Mouse (Mus musculus) hindbrain, embryonic 14.5 days (tissue): ENCODE measurements around the gene Mical1. TPM values are rescaled to one million over a fixed set of nuclear protein-coding genes. Genes with fewer than 3 reads are reported as not detected.

Experiments
- ATAC-seq: fragments of 200-750 bp; cut with Nextera tagmentation; 2 replicates; pipeline ENCODE4 v1.8.0; 2017; ENCODE audit warnings: moderate number of reproducible peaks, mild to moderate bottlenecking, moderate TSS enrichment, moderate library complexity; ENCODE audit not compliant: low FRiP score
- DNase-seq: peaks from one replicate; pipeline ENCODE4 v3.0.0-alpha.2; 2015; ENCODE audit warnings: low spot score
- H3K27ac ChIP-seq: fragments of 300-500 bp; sonication (generic); 2 replicates; pipeline ENCODE4 v1.5.1; 2014; ENCODE audit warnings: mild to moderate bottlenecking, moderate library complexity
- H3K27me3 ChIP-seq: fragments of 300-500 bp; sonication (generic); 2 replicates; pipeline ENCODE4 v1.6.1; 2014; ENCODE audit warnings: mild to moderate bottlenecking, low read length, mixed read lengths; ENCODE audit not compliant: control insufficient read depth, insufficient read depth
- H3K36me3 ChIP-seq: fragments of 300-500 bp; sonication (generic); replicated peaks from 2 replicates; pipeline ENCODE4 v1.6.1; 2014; ENCODE audit not compliant: control insufficient read depth, insufficient read depth
- H3K4me1 ChIP-seq: fragments of 300-500 bp; sonication (generic); replicated peaks from 2 replicates; pipeline ENCODE4 v1.6.1; 2014; ENCODE audit warnings: antibody characterized with exemption, low read length, mixed read lengths; ENCODE audit not compliant: control insufficient read depth, insufficient read depth
- H3K4me2 ChIP-seq: fragments of 300-500 bp; sonication (generic); replicated peaks from 2 replicates; pipeline ENCODE4 v1.6.1; 2014; ENCODE audit warnings: mild to moderate bottlenecking, moderate library complexity
- H3K4me3 ChIP-seq: fragments of 300-500 bp; sonication (generic); replicated peaks from 2 replicates; pipeline ENCODE4 v1.5.1; 2014; ENCODE audit warnings: mild to moderate bottlenecking, low read length
- H3K9ac ChIP-seq: fragments of 300-500 bp; sonication (generic); 2 replicates; pipeline ENCODE4 v1.6.1; 2014
- H3K9me3 ChIP-seq: fragments of 300-500 bp; sonication (generic); 2 replicates; pipeline ENCODE4 v1.6.1; 2016; ENCODE audit warnings: low read length; ENCODE audit not compliant: control insufficient read depth
- WGBS: fragments of 180-500 bp; shearing (Covaris S2); extraction: QIAGEN DNeasy Blood & Tissue Kit; methylation state at CpG from one replicate; pipeline ENCODE4 v1.1.7; 2014; 5-methylcytosine and 5-hydroxymethylcytosine counted together
- polyA plus RNA-seq: library from polyadenylated mRNA; unstranded; fragments of >200 nt; fragmentation: Nextera tagmentation; extraction: Ambion mirVana; gene quantifications from 2 replicates; pipeline ENCODE4 v1.2.1, GENCODE M21; 2014

Mical1 gene
- polyA plus RNA-seq, 1 experiment from 2014 or later: 22.8 TPM

DNA sequence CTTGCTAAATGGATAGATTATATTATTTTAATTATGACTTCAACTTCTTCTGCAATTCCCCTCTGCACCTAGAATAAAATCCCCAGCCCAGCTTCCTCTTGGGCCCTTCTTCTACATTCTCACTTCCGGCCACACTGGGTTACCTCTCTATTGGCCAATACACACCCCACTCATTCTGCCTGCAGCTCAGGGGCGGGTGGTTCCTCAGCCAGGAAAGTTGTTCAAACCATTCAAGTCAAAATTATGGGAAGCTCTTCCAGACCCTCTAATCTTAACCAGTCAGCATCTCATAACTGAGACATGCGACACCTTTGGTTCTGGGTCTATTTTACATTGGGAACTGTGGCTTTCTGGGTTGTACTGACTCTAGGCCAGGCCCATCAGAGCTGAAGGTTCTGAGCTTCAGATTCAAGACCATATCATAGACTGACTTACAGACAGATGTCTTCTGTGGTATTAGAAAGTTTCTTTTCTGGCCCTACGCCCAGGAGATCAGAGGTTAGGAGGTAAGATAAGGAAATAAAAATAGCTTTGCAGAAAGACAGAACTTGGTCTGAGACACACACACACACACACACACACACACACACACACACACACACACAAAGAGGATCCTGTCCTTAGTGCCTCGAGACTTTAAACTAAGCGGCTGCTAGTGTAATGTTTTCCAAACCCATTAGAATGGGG, 2.2 kb upstream of the Mical1 start:
- 89% methylated on average over 6 of the region's 6 CpGs for WGBS
- H3K36me3 ChIP-seq: no peaks in the 10 kb centered on the region
- no peak overlapping the region for H3K27ac ChIP-seq
- H3K4me2 ChIP-seq: no peak overlapping the region
- H3K9ac ChIP-seq: no peak overlapping the region
- ATAC-seq (no peak), DNase-seq (no peak)
- no peaks in the 10 kb centered on the region for H3K9me3 ChIP-seq
- H3K4me1 ChIP-seq: peaks cover 13% of the 10 kb centered on the region; the same call in 1 of the 2 replicates
- no peaks in the 10 kb centered on the region for H3K27me3 ChIP-seq
- no peak overlapping the region for H3K4me3 ChIP-seq

DNA sequence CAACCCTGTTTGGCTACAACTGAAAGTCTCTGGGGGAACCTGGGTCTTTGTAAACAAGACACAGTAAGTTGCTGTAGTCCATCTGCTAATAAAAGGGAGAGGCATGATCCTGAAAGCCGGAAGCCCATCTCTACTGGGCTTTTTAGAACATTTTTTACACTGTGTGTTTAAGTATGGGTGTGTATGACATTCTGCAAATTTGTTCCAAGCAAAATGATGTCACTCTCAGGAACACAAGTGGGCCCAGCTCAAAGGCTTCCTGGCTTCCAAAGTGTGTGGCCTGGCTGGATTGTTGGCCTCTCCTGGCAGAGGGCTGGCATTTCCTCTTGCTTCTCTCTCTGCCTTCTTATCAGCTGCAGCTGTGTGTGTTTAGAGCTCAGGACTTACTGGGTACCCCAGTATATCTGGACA, 1.1 kb upstream of the Mical1 start:
- no peaks in the 10 kb centered on the region for H3K36me3 ChIP-seq
- H3K9me3 ChIP-seq: no peaks in the 10 kb centered on the region
- H3K27me3 ChIP-seq: no peaks in the 10 kb centered on the region
- no peak overlapping the region for H3K27ac ChIP-seq
- no peak for DNase-seq
- 85% methylated on average over 1 of the region's 1 CpGs for WGBS
- no peak overlapping the region for H3K9ac ChIP-seq
- no peak for ATAC-seq
- peaks cover 13% of the 10 kb centered on the region; the same call in 1 of the 2 replicates for H3K4me1 ChIP-seq
- no peak overlapping the region for H3K4me3 ChIP-seq
- H3K4me2 ChIP-seq: no peak overlapping the region

DNA sequence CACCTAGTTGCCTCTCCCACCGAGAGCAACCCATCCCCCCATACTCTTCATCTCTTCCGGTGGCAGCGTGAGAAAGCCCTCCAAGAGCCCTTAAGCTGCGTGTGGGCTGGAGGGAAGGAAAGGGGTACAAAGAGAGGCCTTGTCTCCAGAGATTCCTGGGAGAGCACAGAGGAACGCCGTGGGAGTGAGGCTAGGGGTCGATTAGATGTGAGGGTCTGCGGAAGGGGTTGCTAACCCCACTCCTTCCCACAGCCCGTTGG, 834 bp downstream of the Mical1 start:
- ATAC-seq: peak; percentile 12; the same call in 1 of the 2 replicates
- Histone ChIP-seq H3K9ac (peak overlapping the region; percentile 67), H3K4me1 (peaks cover 13% of the 10 kb centered on the region; the same call in 1 of the 2 replicates), H3K27ac (peak overlapping the region; percentile 77), H3K36me3 (peaks cover 4% of the 10 kb centered on the region; the same call in 1 of the 2 replicates), H3K4me3 (peak overlapping the region; percentile 49), H3K4me2 (peak overlapping the region; percentile 86), H3K9me3 (no peaks in the 10 kb centered on the region), H3K27me3 (no peaks in the 10 kb centered on the region)
- WGBS: under 1% methylated on average over 9 of the region's 9 CpGs
- peak; percentile 58 for DNase-seq

DNA sequence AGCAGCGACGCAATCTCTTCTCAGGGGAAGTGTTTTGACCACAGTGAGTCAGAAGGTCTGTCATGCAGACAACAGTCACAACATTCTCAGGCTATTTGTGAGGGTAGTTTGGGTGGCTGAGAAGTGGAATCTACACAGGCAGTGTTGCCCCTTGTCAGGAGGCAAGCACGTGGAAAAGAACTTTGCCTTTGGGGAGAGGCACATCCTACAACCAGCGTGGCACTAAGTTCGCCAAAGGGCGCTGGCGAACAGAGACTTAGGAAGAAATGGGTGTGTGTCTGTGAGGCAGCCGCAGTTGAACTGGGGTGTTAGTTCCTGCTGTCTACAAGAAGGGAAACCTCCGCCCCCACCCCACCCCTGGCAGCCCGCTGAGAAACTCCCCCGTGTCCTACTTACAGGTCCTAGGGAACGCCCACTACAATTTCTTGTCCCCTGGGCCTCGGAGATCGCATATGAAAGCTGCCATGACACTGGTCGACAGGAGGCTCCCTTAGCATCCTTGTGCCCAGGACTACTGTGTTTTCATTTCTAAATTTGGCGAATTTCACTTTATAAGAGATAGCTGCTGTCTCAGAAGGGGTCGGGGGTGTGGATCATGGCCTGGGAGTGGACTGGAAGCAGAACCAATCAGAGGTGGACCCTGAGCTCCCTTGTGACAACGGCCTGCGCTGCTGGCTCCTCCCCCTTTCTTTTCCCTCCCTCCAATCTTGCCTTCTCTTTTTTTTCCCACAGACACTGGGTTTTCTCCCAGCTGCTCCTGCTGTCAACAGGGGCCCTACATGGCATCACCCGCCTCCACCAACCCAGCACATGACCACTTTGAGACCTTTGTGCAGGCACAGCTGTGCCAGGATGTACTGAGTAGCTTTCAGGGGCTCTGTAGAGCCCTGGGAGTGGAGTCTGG, 1.4 kb downstream of the Mical1 start:
- Histone ChIP-seq H3K9ac (peak overlapping the region; percentile 67), H3K27me3 (no peaks in the 10 kb centered on the region), H3K4me2 (peak overlapping the region; percentile 86), H3K4me1 (peaks cover 13% of the 10 kb centered on the region; the same call in 1 of the 2 replicates), H3K27ac (peak overlapping the region; percentile 77), H3K9me3 (no peaks in the 10 kb centered on the region), H3K4me3 (peak overlapping the region; percentile 49), H3K36me3 (peaks cover 9% of the 10 kb centered on the region)
- ATAC-seq: peak; percentile 56
- 2% methylated on average over 20 of the region's 20 CpGs for WGBS
- peak; percentile 40 for DNase-seq

GRCm38 (mm10) chr10:41479961-41480360, 3.8 kb downstream of the Mical1 start:
- DNase-seq: no peak
- Histone ChIP-seq H3K4me1 (peaks cover 13% of the 10 kb centered on the region; the same call in 1 of the 2 replicates), H3K27ac (no peak overlapping the region), H3K9ac (no peak overlapping the region), H3K27me3 (no peaks in the 10 kb centered on the region), H3K36me3 (peaks cover 22% of the 10 kb centered on the region), H3K4me2 (no peak overlapping the region), H3K9me3 (no peaks in the 10 kb centered on the region), H3K4me3 (no peak overlapping the region)
- WGBS: 89% methylated on average over 3 of the region's 3 CpGs
- no peak for ATAC-seq

DNA sequence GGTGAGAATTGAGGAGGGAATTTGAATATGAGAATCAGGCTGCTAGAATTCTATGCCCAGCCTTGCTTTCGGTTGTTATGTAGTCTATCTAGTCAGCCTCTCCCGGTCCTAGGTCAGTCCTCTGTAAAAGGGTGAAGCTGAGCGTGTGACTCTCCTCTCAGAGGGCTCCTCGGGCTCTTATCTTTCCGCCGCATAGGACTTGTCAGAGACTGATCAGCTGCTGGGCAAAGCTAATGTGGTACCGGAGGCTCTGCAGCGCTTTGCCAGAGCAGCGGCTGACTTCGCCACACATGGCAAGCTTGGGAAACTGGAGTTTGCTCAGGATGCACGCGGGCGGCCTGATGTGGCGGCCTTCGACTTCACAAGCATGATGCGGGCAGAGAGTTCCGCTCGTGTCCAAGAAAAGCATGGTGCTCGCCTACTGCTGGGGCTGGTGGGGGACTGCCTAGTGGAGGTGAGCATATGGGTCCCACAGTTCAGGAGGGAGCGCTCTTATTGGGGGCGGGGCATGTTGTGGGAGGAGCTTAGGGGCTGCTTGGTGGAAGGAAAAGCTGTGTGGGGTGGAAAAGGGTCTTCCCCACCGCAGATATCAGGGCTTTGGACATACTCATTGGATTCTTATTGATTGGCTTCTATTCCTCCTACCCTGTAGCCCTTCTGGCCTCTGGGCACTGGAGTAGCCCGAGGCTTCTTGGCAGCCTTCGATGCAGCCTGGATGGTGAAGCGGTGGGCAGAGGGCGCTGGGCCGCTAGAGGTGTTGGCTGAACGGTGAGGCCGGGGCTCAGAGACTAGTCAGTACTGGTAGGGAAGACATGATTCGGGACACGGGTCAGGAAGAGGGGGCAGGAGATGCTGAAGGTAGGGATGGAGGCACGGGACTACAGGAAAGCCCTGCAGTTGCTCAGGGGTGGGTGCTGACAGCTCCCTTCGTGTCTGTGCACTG, 5.1 kb downstream of the Mical1 start:
- ATAC-seq (no peak), DNase-seq (no peak)
- Histone ChIP-seq H3K36me3 (peaks cover 32% of the 10 kb centered on the region), H3K9ac (no peak overlapping the region), H3K4me3 (no peak overlapping the region), H3K4me1 (0 out of 2 replicates have a peak, but pooled peaks cover 10% of the 10 kb centered on the region), H3K9me3 (no peaks in the 10 kb centered on the region), H3K27ac (no peak overlapping the region), H3K4me2 (no peak overlapping the region), H3K27me3 (no peaks in the 10 kb centered on the region)
- WGBS: 69% methylated on average over 33 of the region's 33 CpGs

- Histone ChIP-seq H3K4me1 (0 out of 2 replicates have a peak, but pooled peaks cover under 1% of the 10 kb centered on the region), H3K36me3 (peaks cover 43% of the 10 kb centered on the region), H3K4me2 (no peak overlapping the region), H3K9ac (no peak overlapping the region), H3K9me3 (no peaks in the 10 kb centered on the region), H3K27ac (no peak overlapping the region), H3K4me3 (no peak overlapping the region), H3K27me3 (no peaks in the 10 kb centered on the region)
- 80% methylated on average over 7 of the region's 7 CpGs for WGBS
- ATAC-seq (no peak), DNase-seq (no peak)
Measured at GRCm38 (mm10) chr10:41482446-41482845, 6.3 kb downstream of the Mical1 start.

DNA sequence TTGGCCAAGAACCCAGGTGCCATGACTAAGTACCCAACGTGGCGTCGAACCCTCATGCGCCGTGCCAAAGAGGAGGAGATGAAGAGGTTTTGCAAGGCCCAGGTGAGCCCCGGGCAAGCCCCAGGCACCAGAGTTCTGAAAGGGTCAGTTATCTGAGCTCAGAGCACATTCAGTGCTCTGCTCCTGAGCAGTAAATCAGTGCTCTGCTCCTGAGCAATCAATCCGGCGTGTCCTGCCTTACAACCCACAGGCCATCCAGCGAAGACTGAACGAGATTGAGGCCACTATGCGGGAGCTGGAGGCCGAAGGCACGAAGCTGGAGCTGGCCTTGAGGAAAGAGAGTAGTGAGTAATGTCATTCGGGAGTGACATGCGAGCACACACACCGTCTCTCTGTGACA, 9.7 kb downstream of the Mical1 start:
- Histone ChIP-seq H3K9me3 (no peaks in the 10 kb centered on the region), H3K27ac (no peak overlapping the region), H3K36me3 (peaks cover 51% of the 10 kb centered on the region), H3K4me2 (no peak overlapping the region), H3K4me3 (no peak overlapping the region), H3K27me3 (no peaks in the 10 kb centered on the region), H3K4me1 (0 out of 2 replicates have a peak, but pooled peaks cover 12% of the 10 kb centered on the region), H3K9ac (no peak overlapping the region)
- ATAC-seq (no peak), DNase-seq (no peak)
- WGBS: 95% methylated on average over 16 of the region's 16 CpGs
